Mouse (Mus musculus) activated CD4-positive, CD25-positive, alpha-beta regulatory T cell, adult 4 months (primary cell): ENCODE results near the gene Tenm3. TPM values are rescaled to one million over a fixed set of nuclear protein-coding genes. Genes with fewer than 3 reads are reported as not detected.

Experiments
- ATAC-seq: one replicate; pipeline ENCODE4 v1.8.0; 2017
- polyA plus RNA-seq, 2 experiments: library from polyadenylated mRNA; unstranded; fragments of 100-300 nt; shearing (Covaris generic); gene quantifications; one replicate each; pipeline ENCODE4 v1.2.1; 2017

The Tenm3 gene
- polyA plus RNA-seq, 2 experiments from 2014 or later = not detected

DNA sequence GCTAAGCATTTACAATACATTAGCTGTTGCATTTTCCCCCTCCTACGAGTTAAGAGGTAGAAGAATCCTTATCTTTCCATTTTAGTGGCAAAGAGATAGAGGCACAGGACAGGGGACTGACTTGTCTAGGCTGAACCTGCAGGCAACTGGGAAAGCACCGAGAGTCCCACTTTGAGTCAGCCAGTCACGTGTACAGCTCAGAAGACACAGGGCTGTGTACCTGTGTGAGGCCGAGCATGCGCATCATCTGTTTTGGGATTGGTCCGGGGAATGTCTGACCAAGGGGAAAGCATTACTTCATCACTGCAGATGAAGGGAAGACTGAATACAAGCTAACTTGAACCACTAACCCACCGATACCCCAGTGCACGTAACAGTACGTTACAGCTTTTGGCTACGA is 526.3 kb downstream of the Tenm3 start:
- ATAC-seq = no peak

GRCm38 (mm10) chr8:48315605-48316004 is 528.1 kb downstream of the Tenm3 start:
- ATAC-seq = no peak

DNA sequence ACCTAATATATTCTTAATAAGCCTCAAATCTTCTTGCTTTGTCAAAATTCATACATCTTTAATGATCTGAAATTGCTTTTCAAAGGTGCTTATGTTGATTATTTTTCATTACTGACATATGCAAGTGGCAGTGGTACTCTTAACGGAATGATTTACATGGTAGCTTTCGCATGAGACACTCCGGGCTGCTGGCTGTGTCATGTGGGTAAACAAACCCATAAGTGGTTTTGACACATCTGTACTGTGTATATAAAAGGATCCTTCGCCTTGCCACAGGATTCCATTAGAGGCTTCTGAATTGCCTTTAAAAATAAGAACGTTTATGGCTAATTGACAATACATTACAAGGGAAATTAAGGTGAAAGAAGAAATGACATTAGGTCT is 529.8 kb downstream of the Tenm3 start:
- ATAC-seq = no peak

GRCm38 (mm10) chr8:48313210-48313984 is 530.4 kb downstream of the Tenm3 start:
- ATAC-seq = no peak

DNA sequence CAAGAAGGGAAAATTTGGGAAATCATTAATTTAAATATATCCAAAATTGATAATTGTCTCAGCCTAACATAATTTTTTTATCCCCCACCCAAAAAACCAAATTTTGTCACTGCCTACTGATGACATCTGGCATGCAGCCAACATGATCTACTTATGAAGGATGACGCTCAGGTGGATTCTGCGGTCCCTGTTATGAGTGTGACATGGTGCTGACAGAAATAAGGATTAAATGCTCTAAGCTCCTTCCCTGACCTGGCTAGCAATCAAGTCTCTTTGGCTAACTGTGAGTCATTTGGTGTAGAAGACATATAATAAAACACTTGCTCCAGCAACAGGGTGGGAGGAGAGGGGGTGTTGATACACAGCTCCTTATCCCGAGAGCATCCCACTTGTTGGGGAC is 532.0 kb downstream of the Tenm3 start:
- ATAC-seq = no peak

DNA sequence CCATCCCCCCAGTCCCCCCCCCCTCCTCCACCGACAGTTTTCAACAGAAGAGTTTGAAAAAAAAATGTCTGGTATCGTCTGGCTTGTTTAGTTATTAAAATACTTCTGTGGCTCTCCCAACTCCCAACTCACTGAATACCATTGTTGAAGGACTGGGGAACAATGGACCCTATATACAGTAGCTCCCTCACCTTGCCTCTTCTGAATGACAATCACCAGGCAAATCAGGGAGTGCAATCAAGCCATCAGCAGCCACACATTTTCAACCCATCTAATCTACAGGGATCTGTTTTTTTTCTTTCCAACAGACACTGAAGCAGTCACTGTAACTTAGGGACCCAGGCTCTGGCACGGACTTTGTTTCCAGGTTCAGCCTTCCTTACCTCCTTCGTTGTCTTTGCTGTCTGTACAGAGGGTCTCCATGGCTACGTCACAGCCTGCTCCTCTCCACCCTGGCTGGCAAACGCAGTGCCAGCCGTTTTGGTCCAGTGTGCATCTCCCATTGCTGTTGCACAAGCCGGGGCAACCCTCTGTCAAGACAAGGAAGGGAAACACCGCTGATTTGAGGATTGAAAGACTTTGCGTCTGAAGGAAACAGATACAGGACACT is 533.4 kb downstream of the Tenm3 start:
- no peak for ATAC-seq

- ATAC-seq = no peak
Observed at GRCm38 (mm10) chr8:48309191-48309987, 534.4 kb downstream of the Tenm3 start.

- ATAC-seq = no peak
Observed at GRCm38 (mm10) chr8:48304224-48304623, 539.5 kb downstream of the Tenm3 start.

- ATAC-seq = no peak
Observed at GRCm38 (mm10) chr8:48300613-48301037, 543.1 kb downstream of the Tenm3 start.

GRCm38 (mm10) chr8:48300061-48300460 is 543.7 kb downstream of the Tenm3 start:
- ATAC-seq = no peak

GRCm38 (mm10) chr8:48299341-48299740 is 544.4 kb downstream of the Tenm3 start:
- ATAC-seq = no peak

- no peak for ATAC-seq
Observed at GRCm38 (mm10) chr8:48296371-48296770, 547.4 kb downstream of the Tenm3 start.

- ATAC-seq = no peak
Observed at GRCm38 (mm10) chr8:48295558-48295957, 548.2 kb downstream of the Tenm3 start.

- no peak for ATAC-seq
Observed at GRCm38 (mm10) chr8:48293797-48294196, 550.0 kb downstream of the Tenm3 start.

GRCm38 (mm10) chr8:48285432-48285831 is 558.3 kb downstream of the Tenm3 start:
- no peak for ATAC-seq

GRCm38 (mm10) chr8:48281855-48282254 is 561.9 kb downstream of the Tenm3 start:
- no peak for ATAC-seq

- ATAC-seq = no peak
Observed at GRCm38 (mm10) chr8:48279360-48279759, 564.4 kb downstream of the Tenm3 start.

DNA sequence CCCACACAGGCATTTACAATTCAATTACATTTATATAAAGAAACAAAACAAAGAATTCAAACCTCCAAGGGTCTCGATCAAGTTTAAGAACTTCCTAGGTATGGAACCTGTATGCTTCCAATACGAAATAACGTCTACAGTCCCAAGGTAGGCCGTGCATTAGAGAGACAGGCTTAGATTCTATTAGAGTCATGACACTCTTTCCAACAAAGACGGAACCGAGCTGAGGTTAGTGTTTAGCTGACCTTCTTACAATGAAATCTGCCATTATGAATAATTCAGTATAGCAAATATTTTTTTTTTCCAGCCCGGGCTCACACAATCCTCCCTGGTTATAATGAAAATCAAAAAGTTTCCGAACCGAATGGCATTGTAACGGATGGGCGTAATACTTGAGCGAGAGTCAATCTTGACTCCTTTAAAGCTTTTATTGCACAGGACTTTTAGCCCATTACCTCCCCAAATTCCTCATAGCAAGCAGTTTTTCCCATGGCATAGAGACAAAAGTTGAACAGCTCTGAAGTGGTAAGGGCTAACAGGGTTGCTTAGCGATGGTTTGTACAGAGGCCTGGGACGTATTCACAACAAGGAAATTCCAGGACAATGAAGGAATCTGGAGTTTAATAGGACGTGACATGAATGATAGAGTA is 565.6 kb downstream of the Tenm3 start:
- no peak for ATAC-seq

- ATAC-seq = no peak
Observed at GRCm38 (mm10) chr8:48275066-48275465, 568.7 kb downstream of the Tenm3 start.

- no peak for ATAC-seq
Observed at GRCm38 (mm10) chr8:48274566-48274965, 569.2 kb downstream of the Tenm3 start.

- no peak for ATAC-seq
Observed at GRCm38 (mm10) chr8:48268638-48269037, 575.1 kb downstream of the Tenm3 start.

GRCm38 (mm10) chr8:48260265-48260664 is 583.5 kb downstream of the Tenm3 start:
- ATAC-seq = no peak

- no peak for ATAC-seq
Observed at GRCm38 (mm10) chr8:48259832-48260231, 583.9 kb downstream of the Tenm3 start.
